Mouse (Mus musculus): ENCODE data around the gene Gm8334.
"Not testable (repeated sequence)": the region's sequence is repeated elsewhere in the genome, so short reads cannot be mapped to it uniquely, and the experiment has no call there.

Gm8334 gene

GRCm38 (mm10) chrX:148615053-148615452 is at the start of gene Gm8334:
Gene Gm8334 (minus strand): TSS chrX:148615153.
- DNase-seq = not testable (repeated sequence)

GRCm38 (mm10) chrX:148663298-148663697 is 48.3 kb upstream of the Gm8334 start, which contains the start of gene Gm15127:
Gene Gm15127 (plus strand): TSS chrX:148663598.
- not testable (repeated sequence) for DNase-seq

All from thymus, postnatal 25 days (tissue).